Mouse (Mus musculus) heart, embryonic 11.5 days (tissue): ENCODE results near the gene Kbtbd12. TPM values are rescaled to one million over a fixed set of nuclear protein-coding genes. Genes with fewer than 3 reads are reported as not detected.

Experiments used
- ATAC-seq: fragments of 200-750 bp; cut with Nextera tagmentation; replicated peaks from 2 replicates; pipeline ENCODE4 v1.8.0; 2017; ENCODE audit warnings: moderate library complexity; ENCODE audit not compliant: insufficient number of reproducible peaks, low FRiP score, low TSS enrichment
- H3K27ac ChIP-seq: fragments of 300-500 bp; sonication (generic); 2 replicates; pipeline ENCODE4 v1.5.1; 2014; ENCODE audit warnings: mild to moderate bottlenecking, low read depth, low read length
- H3K27me3 ChIP-seq: fragments of 300-500 bp; sonication (generic); 2 replicates; pipeline ENCODE4 v1.6.1; 2014; ENCODE audit warnings: mild to moderate bottlenecking, low read length, mixed read lengths; ENCODE audit not compliant: control insufficient read depth, insufficient read depth
- H3K36me3 ChIP-seq: fragments of 300-500 bp; sonication (generic); 2 replicates; pipeline ENCODE4 v1.6.1; 2014; ENCODE audit warnings: mild to moderate bottlenecking, low read length, moderate library complexity, mixed read lengths; ENCODE audit not compliant: control insufficient read depth, insufficient read depth
- H3K4me1 ChIP-seq: fragments of 300-500 bp; sonication (generic); 2 replicates; pipeline ENCODE4 v1.6.1; 2014; ENCODE audit warnings: low read length; ENCODE audit not compliant: control insufficient read depth, insufficient read depth
- H3K4me2 ChIP-seq: fragments of 300-500 bp; sonication (generic); 2 replicates; pipeline ENCODE4 v1.6.1; 2014; ENCODE audit warnings: mild to moderate bottlenecking, moderate library complexity
- H3K4me3 ChIP-seq: fragments of 300-500 bp; sonication (generic); 2 replicates; pipeline ENCODE4 v1.5.1; 2014; ENCODE audit warnings: low read depth, low read length
- H3K9ac ChIP-seq: fragments of 300-500 bp; sonication (generic); 2 replicates; pipeline ENCODE4 v1.6.1; 2014; ENCODE audit warnings: mild to moderate bottlenecking, low read depth, low read length, moderate library complexity
- H3K9me3 ChIP-seq: fragments of 300-500 bp; sonication (generic); replicated peaks from 2 replicates; pipeline ENCODE4 v1.6.1; 2016; ENCODE audit warnings: low read length; ENCODE audit not compliant: control insufficient read depth
- WGBS: fragments of 180-500 bp; shearing (Covaris S2); extraction: QIAGEN DNeasy Blood & Tissue Kit; methylation state at CpG from one replicate; pipeline ENCODE4 v1.1.7; 2014; ENCODE audit not compliant: insufficient replicate concordance; 5-methylcytosine and 5-hydroxymethylcytosine counted together
- polyA plus RNA-seq: library from polyadenylated mRNA; unstranded; fragments of >200 nt; fragmentation: Nextera tagmentation; extraction: Ambion mirVana; gene quantifications from 2 replicates; pipeline ENCODE4 v1.2.1, GENCODE M21; 2014

The Kbtbd12 gene
- polyA plus RNA-seq, 1 experiment from 2014 or later: 7.7 TPM

GRCm38 (mm10) chr6:88587091-88587490, 50.7 kb downstream of the Kbtbd12 start:
- Histone ChIP-seq H3K4me1 (peaks cover 1% of the 10 kb centered on the region; the same call in 1 of the 2 replicates), H3K27ac (no peak overlapping the region), H3K9ac (no peak overlapping the region), H3K9me3 (no peaks in the 10 kb centered on the region), H3K4me2 (no peak overlapping the region), H3K36me3 (no peaks in the 10 kb centered on the region), H3K27me3 (peaks cover 3% of the 10 kb centered on the region; the same call in 1 of the 2 replicates), H3K4me3 (no peak overlapping the region)
- no peak for ATAC-seq
- 76% methylated on average over 3 of the region's 3 CpGs for WGBS

- Histone ChIP-seq H3K4me3 (no peak overlapping the region), H3K4me1 (no peaks in the 10 kb centered on the region), H3K4me2 (no peak overlapping the region), H3K36me3 (no peaks in the 10 kb centered on the region), H3K9ac (no peak overlapping the region), H3K27ac (no peak overlapping the region), H3K9me3 (no peaks in the 10 kb centered on the region), H3K27me3 (peaks cover 3% of the 10 kb centered on the region; the same call in 1 of the 2 replicates)
- ATAC-seq: no peak
- 70% methylated on average over 4 of the region's 4 CpGs for WGBS
These were observed 53.8 kb downstream of the Kbtbd12 start for GRCm38 (mm10) chr6:88583950-88584349.

- H3K4me3 ChIP-seq: no peak overlapping the region
- no peak for ATAC-seq
- no peaks in the 10 kb centered on the region for H3K4me1 ChIP-seq
- 80% methylated on average over 11 of the region's 11 CpGs for WGBS
- H3K27ac ChIP-seq: no peak overlapping the region
- no peaks in the 10 kb centered on the region for H3K27me3 ChIP-seq
- no peaks in the 10 kb centered on the region for H3K9me3 ChIP-seq
- H3K9ac ChIP-seq: no peak overlapping the region
- H3K4me2 ChIP-seq: no peak overlapping the region
- H3K36me3 ChIP-seq: no peaks in the 10 kb centered on the region
These were observed 61.3 kb downstream of the Kbtbd12 start for GRCm38 (mm10) chr6:88576495-88576894.

GRCm38 (mm10) chr6:88566676-88567075, 71.1 kb downstream of the Kbtbd12 start:
- no peak overlapping the region for H3K4me3 ChIP-seq
- peak overlapping the region; percentile 21 for H3K4me2 ChIP-seq
- no peaks in the 10 kb centered on the region for H3K4me1 ChIP-seq
- H3K9me3 ChIP-seq: no peaks in the 10 kb centered on the region
- 16% methylated on average over 7 of the region's 7 CpGs for WGBS
- ATAC-seq: no peak
- H3K9ac ChIP-seq: no peak overlapping the region
- H3K36me3 ChIP-seq: no peaks in the 10 kb centered on the region
- no peak overlapping the region for H3K27ac ChIP-seq
- peaks cover 5% of the 10 kb centered on the region for H3K27me3 ChIP-seq

GRCm38 (mm10) chr6:88565033-88565432, 72.7 kb downstream of the Kbtbd12 start:
- H3K4me1 ChIP-seq: no peaks in the 10 kb centered on the region
- H3K27ac ChIP-seq: no peak overlapping the region
- H3K4me3 ChIP-seq: no peak overlapping the region
- no peaks in the 10 kb centered on the region for H3K9me3 ChIP-seq
- no peaks in the 10 kb centered on the region for H3K36me3 ChIP-seq
- ATAC-seq: no peak
- WGBS: 25% methylated on average over 6 of the region's 6 CpGs
- H3K27me3 ChIP-seq: peaks cover 5% of the 10 kb centered on the region
- H3K9ac ChIP-seq: no peak overlapping the region
- H3K4me2 ChIP-seq: no peak overlapping the region

GRCm38 (mm10) chr6:88560156-88560555, 77.6 kb downstream of the Kbtbd12 start:
- Histone ChIP-seq H3K4me2 (no peak overlapping the region), H3K9ac (no peak overlapping the region), H3K36me3 (no peaks in the 10 kb centered on the region), H3K9me3 (no peaks in the 10 kb centered on the region), H3K4me3 (no peak overlapping the region), H3K4me1 (no peaks in the 10 kb centered on the region), H3K27ac (no peak overlapping the region), H3K27me3 (no peaks in the 10 kb centered on the region; the same call in 1 of the 2 replicates)
- 83% methylated on average over 4 of the region's 4 CpGs for WGBS
- ATAC-seq: no peak

- Histone ChIP-seq H3K4me3 (no peak overlapping the region), H3K27me3 (no peaks in the 10 kb centered on the region; the same call in 1 of the 2 replicates), H3K4me2 (no peak overlapping the region), H3K9ac (no peak overlapping the region), H3K9me3 (no peaks in the 10 kb centered on the region), H3K36me3 (no peaks in the 10 kb centered on the region), H3K4me1 (no peaks in the 10 kb centered on the region), H3K27ac (no peak overlapping the region)
- WGBS: 43% methylated on average over 5 of the region's 5 CpGs
- no peak for ATAC-seq
These were observed 78.1 kb downstream of the Kbtbd12 start for GRCm38 (mm10) chr6:88559688-88560087.

GRCm38 (mm10) chr6:88558076-88558475, 79.7 kb downstream of the Kbtbd12 start:
- no peak for ATAC-seq
- no peak overlapping the region for H3K27ac ChIP-seq
- H3K9me3 ChIP-seq: no peaks in the 10 kb centered on the region
- 75% methylated on average over 1 of the region's 1 CpGs for WGBS
- H3K27me3 ChIP-seq: no peaks in the 10 kb centered on the region; the same call in 1 of the 2 replicates
- H3K4me3 ChIP-seq: no peak overlapping the region
- H3K4me1 ChIP-seq: no peaks in the 10 kb centered on the region
- no peak overlapping the region for H3K9ac ChIP-seq
- no peaks in the 10 kb centered on the region for H3K36me3 ChIP-seq
- H3K4me2 ChIP-seq: no peak overlapping the region

GRCm38 (mm10) chr6:88557548-88557947, 80.2 kb downstream of the Kbtbd12 start:
- Histone ChIP-seq H3K9me3 (no peaks in the 10 kb centered on the region), H3K4me3 (no peak overlapping the region), H3K27me3 (no peaks in the 10 kb centered on the region; the same call in 1 of the 2 replicates), H3K4me2 (no peak overlapping the region), H3K27ac (no peak overlapping the region), H3K4me1 (no peaks in the 10 kb centered on the region), H3K9ac (no peak overlapping the region), H3K36me3 (no peaks in the 10 kb centered on the region)
- ATAC-seq: no peak
- 18% methylated on average over 4 of the region's 4 CpGs for WGBS
